Mouse (Mus musculus): ENCODE data around the gene Bak1.

DNA sequence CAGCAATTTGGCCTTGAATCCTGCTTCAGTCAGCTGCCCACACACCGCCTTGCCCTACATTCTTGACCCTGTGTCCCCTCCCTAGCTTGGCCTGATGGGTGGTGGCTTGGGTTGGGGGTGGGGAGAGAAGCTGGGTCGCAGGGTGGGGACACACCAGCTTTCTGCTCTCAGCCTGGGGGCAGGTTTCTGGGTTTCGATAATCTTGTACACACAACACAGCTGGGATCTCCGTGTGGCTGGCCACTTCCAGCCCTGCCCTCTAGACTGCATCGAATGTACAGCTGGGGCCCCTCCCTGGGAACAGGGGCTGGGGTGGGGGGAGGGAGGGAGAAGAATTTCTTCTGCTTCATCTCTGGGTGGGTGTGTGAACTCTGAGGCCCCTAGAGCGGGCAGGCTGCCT, 34.9 kb upstream of the Bak1 start:
- no peak for TF ChIP-seq EP300 (IDR thresholded peaks at IDR 0.05)
- no peak for TF ChIP-seq CTCF (IDR thresholded peaks at IDR 0.05)
